Mouse (Mus musculus): Measurements from ENCODE around the gene Castor2. TPM values are rescaled to one million over a fixed set of nuclear protein-coding genes. Genes with fewer than 3 reads are reported as not detected.

Gene Castor2
- total RNA-seq, 2 experiments from 2014 or later, result 75.2 to 76.4 TPM

Other genes starting within 250 kb of the Castor2 start
- 10 to 100 TPM; 13.7 to 14.4 TPM for gene Rcc1l, start 77.1 kb downstream of the Castor2 start, total RNA-seq (2021)
- 10 to 100 TPM; 15.7 to 16.8 TPM for gene Gtf2ird2, start 84.3 kb downstream of the Castor2 start, total RNA-seq (2021)
- gene Ncf1, start 129.9 kb downstream of the Castor2 start, total RNA-seq (2021), result 1 to 10 TPM; 8.6 to 9.2 TPM
- gene Gtf2i, start 215.0 kb downstream of the Castor2 start, total RNA-seq (2021), result 100 to 1,000 TPM; 220 to 231 TPM